21 mouse cellular contexts compared by ENCODE assay signal in the genomic region with DNA sequence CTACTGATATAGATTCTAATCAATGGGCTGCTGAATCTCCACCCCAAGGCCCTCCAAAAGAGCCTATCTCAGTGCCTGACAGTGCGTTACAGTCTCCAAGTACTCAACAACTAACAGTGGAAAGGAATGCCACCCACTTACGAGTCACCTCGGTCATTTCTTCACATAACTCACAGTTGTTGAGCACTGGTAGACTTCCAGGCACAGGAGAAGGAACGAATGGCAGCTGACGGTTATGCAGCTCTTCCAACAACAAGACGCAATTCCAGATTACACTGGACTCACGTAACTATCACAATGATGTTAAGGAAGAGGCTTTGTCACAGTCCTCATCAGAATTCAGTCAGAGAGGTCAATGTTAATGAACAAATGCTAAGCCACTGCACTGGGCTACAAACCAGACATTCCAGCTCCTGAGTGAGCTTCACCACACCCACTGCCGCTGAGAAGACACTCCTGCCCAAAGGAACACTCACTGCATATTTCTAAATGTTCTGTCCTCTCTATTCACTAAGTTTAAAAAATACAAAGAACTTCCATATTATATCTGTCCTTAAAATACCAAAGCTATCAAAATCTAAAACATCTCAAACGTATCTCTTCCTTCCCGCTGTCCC.
DNase-seq lines count a peak whose midpoint lies in the region; ATAC-seq and TF ChIP-seq lines count a peak whose summit lies in the region.
"Had no signal": no experiment of that assay in that cellular context is flagged by ENCODE, and none has a peak within 500 bp of the region (broad histone marks: within the 10 kb centered on the region; RNA-seq: fewer than 3 reads in every experiment).

No protein-coding gene starts in this region.

- H3K4me1 ChIP-seq in kidney, adult 2 months (ENCODE audit: control insufficient read depth, insufficient read depth, low read length): peaks cover 3% of the 10 kb centered on the region; the same call in 1 of the 2 replicates
- H3K4me1 ChIP-seq in kidney, embryonic 16.5 days (ENCODE audit: insufficient read depth, low read length): no peaks in the 10 kb centered on the region
- peaks cover 2% of the 10 kb centered on the region for H3K4me1 ChIP-seq in embryonic fibroblast, embryonic 13.5 days (ENCODE audit: control insufficient read depth, insufficient read depth, low read length)
- H3K4me1 ChIP-seq: embryonic facial prominence, embryonic 12.5 days had no signal

- no peak for TF ChIP-seq CTCF in kidney, adult 2 months (conservative IDR thresholded peaks at IDR 0.05; ENCODE audit: insufficient read depth, insufficient read length, low read depth, low read length)
- TF ChIP-seq CTCF in embryonic fibroblast, embryonic 13.5 days (IDR thresholded peaks at IDR 0.05; ENCODE audit: borderline replicate concordance, insufficient read depth, low read length): no peak

- H3K36me3 ChIP-seq in kidney, adult 2 months (ENCODE audit: control insufficient read depth, insufficient read depth, low read length): no peaks in the 10 kb centered on the region; the same call in 1 of the 2 replicates
- peaks cover 3% of the 10 kb centered on the region; the same call in 1 of the 2 replicates for H3K36me3 ChIP-seq in kidney, embryonic 16.5 days (ENCODE audit: insufficient read depth, low read length)
- H3K36me3 ChIP-seq: heart, embryonic 10.5 days had no signal

- no peak overlapping the region for H3K4me3 ChIP-seq in kidney, adult 2 months (ENCODE audit: insufficient read depth, low read depth, low read length)
- H3K4me3 ChIP-seq in kidney, embryonic 16.5 days (ENCODE audit: low read length): no peak overlapping the region
- no peak overlapping the region for H3K4me3 ChIP-seq in embryonic fibroblast, embryonic 13.5 days (ENCODE audit: insufficient read depth, low read length)
- H3K4me3 ChIP-seq: embryonic facial prominence, embryonic 12.5 days; forebrain, embryonic 12.5 days; heart, embryonic 10.5 days; hindbrain, embryonic 12.5 days had no signal

- no peak for TF ChIP-seq POLR2A in kidney, adult 2 months (IDR thresholded peaks at IDR 0.05; ENCODE audit: low read depth, low read length)
- TF ChIP-seq POLR2A in embryonic fibroblast, embryonic 13.5 days (IDR thresholded peaks at IDR 0.05; ENCODE audit: low read depth, low read length): no peak

- no peak overlapping the region for H3K4me2 ChIP-seq in kidney, embryonic 16.5 days (replicated peaks; ENCODE audit: low read depth, low read length)
- H3K4me2 ChIP-seq: embryonic facial prominence, embryonic 12.5 days; forebrain, embryonic 12.5 days; hindbrain, embryonic 12.5 days had no signal

- no peak overlapping the region for H3K9ac ChIP-seq in kidney, embryonic 16.5 days (replicated peaks; ENCODE audit: low read length)
- H3K9ac ChIP-seq: embryonic facial prominence, embryonic 12.5 days; forebrain, embryonic 12.5 days; hindbrain, embryonic 12.5 days had no signal

- 83% methylated on average over 10 of the region's 10 CpGs for WGBS in kidney, adult 2 months
- 91% methylated on average over 10 of the region's 10 CpGs for WGBS in kidney, embryonic 16.5 days

- 0 out of 2 replicates have a peak overlapping the region, but pooled peaks have one; percentile 5 for H3K27ac ChIP-seq in kidney, adult 2 months (ENCODE audit: insufficient read depth, low read depth, low read length)
- H3K27ac ChIP-seq in kidney, embryonic 16.5 days (ENCODE audit: low read length): no peak overlapping the region
- H3K27ac ChIP-seq in embryonic fibroblast, embryonic 13.5 days (ENCODE audit: insufficient read depth, low read length): peak overlapping the region; percentile 3; the same call in 1 of the 2 replicates
- H3K27ac ChIP-seq: embryonic facial prominence, embryonic 12.5 days; forebrain, embryonic 12.5 days; heart, embryonic 10.5 days; hindbrain, embryonic 12.5 days had no signal

- no peaks in the 10 kb centered on the region for H3K27me3 ChIP-seq in kidney, adult 2 months (replicated peaks; ENCODE audit: control insufficient read depth, insufficient read depth, low read length)
- no peaks in the 10 kb centered on the region for H3K27me3 ChIP-seq in kidney, embryonic 16.5 days (ENCODE audit: insufficient read depth, low read length)
- H3K27me3 ChIP-seq: embryonic facial prominence, embryonic 12.5 days; forebrain, embryonic 12.5 days; hindbrain, embryonic 12.5 days; Patski had no signal

- peak; percentile 35 for DNase-seq in kidney, adult 2 months
- peak; percentile 55 for DNase-seq in 3T3-L1 (ENCODE audit: low read depth, low spot score)
- DNase-seq in ES-CJ7 (ENCODE audit: low read depth, low spot score): peak; percentile 63
- DNase-seq in adrenal gland, postnatal 36 days: no peak
- DNase-seq: adrenal gland, adult 8-10 months; cerebellum, adult 11-12 months; cerebellum, adult 9-10 months; cerebellum, postnatal 25 days; gastrocnemius, postnatal 25 days; heart, postnatal 10 days; heart, postnatal 4 days had no signal

- H3K9me3 ChIP-seq in kidney, embryonic 16.5 days (ENCODE audit: low read length): no peaks in the 10 kb centered on the region
- H3K9me3 ChIP-seq: embryonic facial prominence, embryonic 12.5 days; forebrain, embryonic 12.5 days; heart, embryonic 10.5 days; hindbrain, embryonic 12.5 days had no signal

- no peak for ATAC-seq in kidney, embryonic 16.5 days (ENCODE audit: low FRiP score, low TSS enrichment)
- ATAC-seq: forebrain, embryonic 16.5 days; hindbrain, embryonic 16.5 days; inflammation-experienced regulatory T-cells, adult 6 months; Patski had no signal

Comparison
In these comparisons a context has a peak if more than half of its experiments do, and no peak if none do; other contexts are left out.
1. DNase-seq: peak in kidney, adult 2 months (single experiment), 3T3-L1 (single experiment) and ES-CJ7 (single experiment); none in adrenal gland, postnatal 36 days (0 of 2).